Mouse (Mus musculus): ENCODE results near the gene Myh2.

GRCm38 (mm10) chr11:67170727-67171126, at the start of gene Myh2:
- TF ChIP-seq POLR2A (IDR thresholded peaks at IDR 0.05; ENCODE audit: borderline replicate concordance, control insufficient read depth, low read depth, low read length) (no peak), CTCF (IDR thresholded peaks at IDR 0.05; ENCODE audit: control insufficient read depth, insufficient read depth, low read length) (no peak)
